Comparison of ENCODE assay signal across 17 mouse cellular contexts in the genomic region with DNA sequence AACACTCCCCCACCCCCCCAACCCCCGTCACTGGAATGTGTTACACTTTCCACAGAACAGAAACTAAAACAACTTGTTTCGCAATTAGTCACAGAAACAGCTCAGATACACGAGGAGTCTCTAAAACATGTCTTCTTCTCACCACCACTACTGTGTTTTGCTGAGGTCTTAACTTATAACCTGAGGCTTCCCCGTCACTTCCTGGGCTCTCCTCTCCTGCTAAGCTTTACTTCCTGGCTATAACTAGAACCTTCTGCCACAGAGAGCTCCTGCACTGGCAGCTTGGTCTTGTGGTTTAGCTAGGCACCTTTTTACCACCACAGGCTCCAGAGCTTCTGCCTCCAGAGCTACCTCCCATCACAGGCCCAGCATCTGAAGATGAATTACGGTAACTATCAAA. TPM values are rescaled to one million over a fixed set of nuclear protein-coding genes. Genes with fewer than 3 reads are reported as not detected.
DNase-seq lines count a peak whose midpoint lies in the region; ATAC-seq and TF ChIP-seq lines count a peak whose summit lies in the region.
"Had no signal": no experiment of that assay in that cellular context is flagged by ENCODE, and none has a peak within 500 bp of the region (broad histone marks: within the 10 kb centered on the region; RNA-seq: fewer than 3 reads in every experiment).

No protein-coding gene starts in this region.

- no peak for DNase-seq in liver
- peak; percentile 89 for DNase-seq in T-cell, adult 2 months (ENCODE audit: low spot score)
- DNase-seq in liver, postnatal 0 days: no peak
- peak; percentile 65 for DNase-seq in thymus, postnatal 0 days (ENCODE audit: low spot score)
- no peak for DNase-seq in ovary, postnatal 36 days (ENCODE audit: low spot score)
- DNase-seq in layer of hippocampus, adult 9-10 months (ENCODE audit: low spot score): no peak
- DNase-seq: adrenal gland, adult 2 months; cerebellum, adult 2 months; heart, adult 2 months; heart, postnatal 36 days; spleen, adult 18-20 months had no signal

- ATAC-seq in liver, embryonic 15.5 days (ENCODE audit: insufficient read depth): no peak
- peak; percentile 49 for ATAC-seq in liver, postnatal 0 days
- ATAC-seq in hindbrain, embryonic 13.5 days (ENCODE audit: low FRiP score): no peak
- ATAC-seq: midbrain, embryonic 15.5 days had no signal

- H3K9me3 ChIP-seq in liver, embryonic 15.5 days (replicated peaks): no peaks in the 10 kb centered on the region
- H3K9me3 ChIP-seq in liver, postnatal 0 days (ENCODE audit: low read length): no peaks in the 10 kb centered on the region
- H3K9me3 ChIP-seq in hindbrain, embryonic 13.5 days: no peaks in the 10 kb centered on the region
- H3K9me3 ChIP-seq: embryonic facial prominence, embryonic 13.5 days; lung, embryonic 15.5 days; midbrain, embryonic 15.5 days had no signal

- H3K27me3 ChIP-seq in liver, embryonic 15.5 days: no peaks in the 10 kb centered on the region
- H3K27me3 ChIP-seq in liver, postnatal 0 days (ENCODE audit: insufficient read depth, low read length): no peaks in the 10 kb centered on the region
- no peaks in the 10 kb centered on the region for H3K27me3 ChIP-seq in hindbrain, embryonic 13.5 days
- H3K27me3 ChIP-seq: embryonic facial prominence, embryonic 13.5 days; lung, embryonic 15.5 days; midbrain, embryonic 15.5 days had no signal

- H3K4me1 ChIP-seq in liver, embryonic 15.5 days (replicated peaks): peaks cover 25% of the 10 kb centered on the region
- peaks cover 8% of the 10 kb centered on the region for H3K4me1 ChIP-seq in liver, postnatal 0 days (ENCODE audit: insufficient read depth)
- peaks cover 8% of the 10 kb centered on the region for H3K4me1 ChIP-seq in hindbrain, embryonic 13.5 days (replicated peaks)
- H3K4me1 ChIP-seq: midbrain, embryonic 15.5 days had no signal

- H3K4me3 ChIP-seq in liver, embryonic 15.5 days (replicated peaks): no peak overlapping the region
- H3K4me3 ChIP-seq in liver, postnatal 0 days (ENCODE audit: low read depth, low read length): no peak overlapping the region
- no peak overlapping the region for H3K4me3 ChIP-seq in hindbrain, embryonic 13.5 days
- H3K4me3 ChIP-seq: embryonic facial prominence, embryonic 13.5 days; heart, adult 2 months; lung, embryonic 15.5 days; midbrain, embryonic 15.5 days had no signal

- peaks cover 33% of the 10 kb centered on the region for H3K36me3 ChIP-seq in liver, embryonic 15.5 days (replicated peaks)
- H3K36me3 ChIP-seq in liver, postnatal 0 days (replicated peaks; ENCODE audit: insufficient read depth, low read length): peaks cover 45% of the 10 kb centered on the region
- peaks cover 66% of the 10 kb centered on the region for H3K36me3 ChIP-seq in hindbrain, embryonic 13.5 days

- TF ChIP-seq EP300 in liver, postnatal 0 days (IDR thresholded peaks at IDR 0.05; ENCODE audit: low read depth): no peak

- no peak for TF ChIP-seq CTCF in liver, postnatal 0 days (IDR thresholded peaks at IDR 0.05; ENCODE audit: low read depth)

- no peak overlapping the region for H3K9ac ChIP-seq in liver, embryonic 15.5 days
- no peak overlapping the region for H3K9ac ChIP-seq in liver, postnatal 0 days (replicated peaks)
- no peak overlapping the region for H3K9ac ChIP-seq in hindbrain, embryonic 13.5 days
- H3K9ac ChIP-seq: embryonic facial prominence, embryonic 13.5 days; lung, embryonic 15.5 days; midbrain, embryonic 15.5 days had no signal

- H3K4me2 ChIP-seq in liver, embryonic 15.5 days: no peak overlapping the region
- H3K4me2 ChIP-seq in liver, postnatal 0 days (ENCODE audit: low read depth, low read length): no peak overlapping the region
- H3K4me2 ChIP-seq in hindbrain, embryonic 13.5 days: no peak overlapping the region
- H3K4me2 ChIP-seq: embryonic facial prominence, embryonic 13.5 days; lung, embryonic 15.5 days; midbrain, embryonic 15.5 days had no signal

- H3K27ac ChIP-seq in liver, embryonic 15.5 days (replicated peaks): peak overlapping the region; percentile 38; the same call in 1 of the 2 replicates
- H3K27ac ChIP-seq in liver, postnatal 0 days (ENCODE audit: low read depth): peak overlapping the region; percentile 68; the same call in 1 of the 2 replicates
- H3K27ac ChIP-seq in hindbrain, embryonic 13.5 days: no peak overlapping the region
- H3K27ac ChIP-seq: embryonic facial prominence, embryonic 13.5 days; heart, adult 2 months; kidney, postnatal 0 days; lung, embryonic 15.5 days; midbrain, embryonic 15.5 days had no signal

- WGBS in liver, embryonic 15.5 days (ENCODE audit: insufficient replicate concordance): 59% methylated on average over 5 of the region's 5 CpGs
- WGBS in liver, postnatal 0 days (ENCODE audit: insufficient replicate concordance): 58% methylated on average over 5 of the region's 5 CpGs
- 93% methylated on average over 5 of the region's 5 CpGs for WGBS in hindbrain, embryonic 13.5 days

RNA-seq across cellular contexts. Expression of a gene that starts 10.4 kb away (rescaled TPM):
- polyA plus RNA-seq in liver, embryonic 15.5 days (2015; fragmentation: Nextera tagmentation; extraction: Ambion mirVana): 26.0 TPM in 2 replicates
- polyA plus RNA-seq in liver, postnatal 0 days (2015; fragmentation: Nextera tagmentation; extraction: Ambion mirVana): 29.7 and 30.0 TPM in 2 replicates
- polyA plus RNA-seq in thymus, postnatal 0 days (2015; fragmentation: Nextera tagmentation; extraction: Ambion mirVana): 89.7 and 93.1 TPM in 2 replicates
- 80.8 and 82.3 TPM in 2 replicates for polyA plus RNA-seq in hindbrain, embryonic 13.5 days (2015; fragmentation: Nextera tagmentation; extraction: Ambion mirVana)

RNA-seq across cellular contexts. Expression of a gene that starts 10.5 kb away (rescaled TPM):
- 99.5 and 100.0 TPM in 2 replicates for polyA plus RNA-seq in liver, embryonic 15.5 days (2015; fragmentation: Nextera tagmentation; extraction: Ambion mirVana)
- 97.5 and 99.9 TPM in 2 replicates for polyA plus RNA-seq in liver, postnatal 0 days (2015; fragmentation: Nextera tagmentation; extraction: Ambion mirVana)
- 156 TPM in 2 replicates for polyA plus RNA-seq in thymus, postnatal 0 days (2015; fragmentation: Nextera tagmentation; extraction: Ambion mirVana)
- 154 and 158 TPM in 2 replicates for polyA plus RNA-seq in hindbrain, embryonic 13.5 days (2015; fragmentation: Nextera tagmentation; extraction: Ambion mirVana)

Comparison
In these comparisons a context has a peak if more than half of its experiments do, and no peak if none do; other contexts are left out.
1. DNase-seq: peak in T-cell, adult 2 months (single experiment) and thymus, postnatal 0 days (single experiment); none in liver (single experiment), liver, postnatal 0 days (single experiment), ovary, postnatal 36 days (single experiment) and layer of hippocampus, adult 9-10 months (single experiment).